Mouse (Mus musculus) splenic B cell, adult 2 months (primary cell): ENCODE results near the gene Fcgrt.

Experiments
- DNase-seq: peaks from one replicate; pipeline ENCODE4 v3.0.0-alpha.2; 2011; ENCODE audit warnings: low read depth, low spot score
- H3K27me3 ChIP-seq: 2 replicates; pipeline ENCODE4 v1.6.1; 2012; ENCODE audit warnings: mild to moderate bottlenecking, low read length, moderate library complexity, mixed read lengths; ENCODE audit not compliant: control insufficient read depth, poor library complexity, insufficient read depth, severe bottlenecking
- H3K36me3 ChIP-seq: 2 replicates; pipeline ENCODE4 v1.6.1; 2012; ENCODE audit warnings: mild to moderate bottlenecking, low read length, moderate library complexity, mixed read lengths; ENCODE audit not compliant: control insufficient read depth, poor library complexity, insufficient read depth, severe bottlenecking

Fcgrt gene

GRCm38 (mm10) chr7:45091001-45091990, 12.4 kb downstream of the Fcgrt start:
- Histone ChIP-seq H3K36me3 (no peaks in the 10 kb centered on the region), H3K27me3 (no peaks in the 10 kb centered on the region)
- DNase-seq, result peak; percentile 64

- Histone ChIP-seq H3K27me3 (no peaks in the 10 kb centered on the region), H3K36me3 (no peaks in the 10 kb centered on the region)
- DNase-seq, result peak; percentile 50
Measured at GRCm38 (mm10) chr7:45090251-45090977, 13.2 kb downstream of the Fcgrt start.

GRCm38 (mm10) chr7:45088597-45088996, 15.1 kb downstream of the Fcgrt start:
- DNase-seq, result no peak
- H3K27me3 ChIP-seq, result no peaks in the 10 kb centered on the region
- no peaks in the 10 kb centered on the region for H3K36me3 ChIP-seq

GRCm38 (mm10) chr7:45086084-45086483, 17.6 kb downstream of the Fcgrt start:
- H3K27me3 ChIP-seq, result no peaks in the 10 kb centered on the region
- no peaks in the 10 kb centered on the region for H3K36me3 ChIP-seq
- DNase-seq, result no peak

GRCm38 (mm10) chr7:45083300-45083890, 20.3 kb downstream of the Fcgrt start:
- Histone ChIP-seq H3K36me3 (no peaks in the 10 kb centered on the region), H3K27me3 (no peaks in the 10 kb centered on the region)
- DNase-seq, result no peak

- Histone ChIP-seq H3K36me3 (no peaks in the 10 kb centered on the region), H3K27me3 (no peaks in the 10 kb centered on the region)
- peak; percentile 63 for DNase-seq
Measured at GRCm38 (mm10) chr7:45082401-45083299, 21.0 kb downstream of the Fcgrt start.

- Histone ChIP-seq H3K27me3 (no peaks in the 10 kb centered on the region), H3K36me3 (peaks cover 9% of the 10 kb centered on the region)
- no peak for DNase-seq
Measured at GRCm38 (mm10) chr7:45081016-45081415, 22.6 kb downstream of the Fcgrt start.

GRCm38 (mm10) chr7:45079856-45080255, 23.8 kb downstream of the Fcgrt start:
- Histone ChIP-seq H3K36me3 (peaks cover 9% of the 10 kb centered on the region), H3K27me3 (no peaks in the 10 kb centered on the region)
- peak; percentile 93 for DNase-seq

GRCm38 (mm10) chr7:45078513-45078912, 25.1 kb downstream of the Fcgrt start:
- peaks cover 9% of the 10 kb centered on the region for H3K36me3 ChIP-seq
- no peaks in the 10 kb centered on the region for H3K27me3 ChIP-seq
- DNase-seq, result peak; percentile 87

GRCm38 (mm10) chr7:45077829-45078228, 25.8 kb downstream of the Fcgrt start:
- H3K36me3 ChIP-seq, result peaks cover 9% of the 10 kb centered on the region
- no peak for DNase-seq
- no peaks in the 10 kb centered on the region for H3K27me3 ChIP-seq

- no peaks in the 10 kb centered on the region for H3K27me3 ChIP-seq
- peaks cover 9% of the 10 kb centered on the region for H3K36me3 ChIP-seq
- no peak for DNase-seq
Measured at GRCm38 (mm10) chr7:45077322-45077721, 26.3 kb downstream of the Fcgrt start.

GRCm38 (mm10) chr7:45076501-45076900, 27.1 kb downstream of the Fcgrt start:
- H3K36me3 ChIP-seq, result peaks cover 9% of the 10 kb centered on the region
- no peak for DNase-seq
- H3K27me3 ChIP-seq, result no peaks in the 10 kb centered on the region

- Histone ChIP-seq H3K36me3 (peaks cover 9% of the 10 kb centered on the region), H3K27me3 (no peaks in the 10 kb centered on the region)
- DNase-seq, result no peak
Measured at GRCm38 (mm10) chr7:45075405-45075804, 28.2 kb downstream of the Fcgrt start.

GRCm38 (mm10) chr7:45073949-45074348, 29.7 kb downstream of the Fcgrt start:
- Histone ChIP-seq H3K36me3 (peaks cover 9% of the 10 kb centered on the region), H3K27me3 (no peaks in the 10 kb centered on the region)
- DNase-seq, result no peak
